Mouse (Mus musculus) forebrain, embryonic 10.5 days (tissue): ENCODE data around the gene Sertm1. TPM values are rescaled to one million over a fixed set of nuclear protein-coding genes. Genes with fewer than 3 reads are reported as not detected.

Experiments used
- polyA plus RNA-seq: library from polyadenylated mRNA; unstranded; fragments of >200 nt; fragmentation: Nextera tagmentation; extraction: Ambion mirVana; gene quantifications from 2 replicates; pipeline ENCODE4 v1.2.1, GENCODE M21; 2016

Sertm1 gene
- polyA plus RNA-seq, 1 experiment from 2014 or later, result 0.14 TPM

Other genes with a start within 250 kb of the Sertm1 start
- 101 and 105 TPM in 2 replicates for gene Supt20, start 223.1 kb downstream of the Sertm1 start, polyA plus RNA-seq
- gene Gm21958, start 201.5 kb downstream of the Sertm1 start, polyA plus RNA-seq, result 0.47 TPM in 1 of 2 replicates, not detected in the other
- gene Exosc8, start 180.5 kb downstream of the Sertm1 start, polyA plus RNA-seq, result 196 and 206 TPM in 2 replicates
- gene Alg5, start 180.3 kb downstream of the Sertm1 start, polyA plus RNA-seq, result 40.8 and 42.6 TPM in 2 replicates
- 0.09 TPM in 2 replicates for gene Smad9, start 160.3 kb downstream of the Sertm1 start, polyA plus RNA-seq
- 35.9 and 38.9 TPM in 2 replicates for gene Rfxap, start 108.1 kb downstream of the Sertm1 start, polyA plus RNA-seq
- 2.0 and 3.1 TPM in 2 replicates for gene Ccna1, start 139.6 kb upstream of the Sertm1 start, polyA plus RNA-seq
- gene Spg20, start 196.2 kb upstream of the Sertm1 start, polyA plus RNA-seq, result 56.6 and 58.5 TPM in 2 replicates
- gene Ccdc169, start 221.5 kb upstream of the Sertm1 start, polyA plus RNA-seq, result 0.06 TPM in 1 of 2 replicates, not detected in the other